Mouse (Mus musculus) olfactory bulb, adult 2 months (tissue): ENCODE results near the gene Slc39a11.

Experiments
- CTCF ChIP-seq: fragments of 200-500 bp; IDR thresholded peaks from 2 replicates; pipeline ENCODE4 v1.5.1; 2012; ENCODE audit warnings: low read depth, mild to moderate bottlenecking, low read length, moderate library complexity; ENCODE audit not compliant: insufficient read depth
- POLR2A ChIP-seq: fragments of 200-500 bp; IDR thresholded peaks from 2 replicates; pipeline ENCODE4 v1.6.1; 2012; ENCODE audit warnings: mild to moderate bottlenecking, low read depth, low read length, moderate library complexity; ENCODE audit not compliant: insufficient read depth

DNA sequence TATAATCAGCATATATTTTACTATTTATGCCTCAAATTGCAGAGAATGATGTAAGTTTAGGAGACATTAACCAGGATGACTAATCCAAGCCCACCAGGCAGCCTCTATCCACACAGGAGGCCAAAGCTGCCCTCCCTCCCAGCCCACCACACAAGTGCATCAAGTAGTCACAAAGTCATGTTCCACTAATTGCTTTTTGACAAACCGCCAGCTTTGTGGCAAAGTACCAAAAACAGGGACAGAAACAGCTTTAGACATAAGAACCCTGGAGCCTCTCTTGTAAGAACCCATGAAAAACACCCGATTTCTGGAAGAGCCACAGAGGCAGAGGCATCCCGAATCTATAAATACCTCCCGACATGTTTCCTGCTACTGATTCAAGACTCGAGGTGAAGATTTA, 39.6 kb downstream of the Slc39a11 start:
- no peak for TF ChIP-seq CTCF
- TF ChIP-seq POLR2A = no peak
